Mouse (Mus musculus) left cerebral cortex, postnatal 14 days (tissue): ENCODE data around the gene Fyb2. TPM values are rescaled to one million over a fixed set of nuclear protein-coding genes. Genes with fewer than 3 reads are reported as not detected.
"Not testable (repeated sequence)": the region's sequence is repeated elsewhere in the genome, so short reads cannot be mapped to it uniquely, and the experiment has no call there.

Experiments used
- DNase-seq, 2 experiments: peaks; one replicate each; pipeline ENCODE4 v3.0.0; 2021 to 2022; ENCODE audit warnings: low spot score in 2 of 2, mixed read lengths in 1 of 2
- intact Hi-C: fragments of 180-260 bp; cut with DNase I; formaldehyde crosslinking; loops from one replicate; pipeline ENCODE4 v1.15.1; 2025
- total RNA-seq, 2 experiments: library from RNA; stranded (reverse); gene quantifications; 2 replicates each; pipeline ENCODE4 v1.2.3; 2021

Gene Fyb2
- total RNA-seq, 2 experiments from 2014 or later = 1.3 to 1.5 TPM

GRCm38 (mm10) chr4:104993140-104993874 is 80.1 kb downstream of the Fyb2 start:
- no peak for DNase-seq
- intact Hi-C loops = no loop called here

GRCm38 (mm10) chr4:104999702-105000101 is 86.4 kb downstream of the Fyb2 start:
- intact Hi-C loops = no loop called here
- DNase-seq = no peak

DNA sequence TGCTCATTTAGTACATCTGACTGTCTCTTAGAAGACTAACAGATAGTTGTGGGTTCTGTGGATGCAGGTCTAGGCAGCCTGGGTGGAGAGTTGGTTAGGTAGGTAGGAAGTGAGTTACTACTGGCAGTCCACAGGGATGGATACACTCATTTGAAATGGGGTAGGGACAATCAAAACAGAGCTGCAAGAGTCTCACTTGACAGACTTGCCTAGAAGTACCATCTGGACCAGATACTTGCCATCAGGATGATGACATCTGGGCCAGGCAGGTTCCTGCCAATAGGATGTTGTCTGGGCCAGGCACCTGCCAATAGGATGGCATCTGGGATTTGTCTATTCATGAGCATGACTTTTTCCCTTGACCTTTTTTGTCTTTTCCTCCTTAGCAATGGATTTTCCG is 88.5 kb downstream of the Fyb2 start:
- no peak for DNase-seq
- intact Hi-C loops = no loop called here

DNA sequence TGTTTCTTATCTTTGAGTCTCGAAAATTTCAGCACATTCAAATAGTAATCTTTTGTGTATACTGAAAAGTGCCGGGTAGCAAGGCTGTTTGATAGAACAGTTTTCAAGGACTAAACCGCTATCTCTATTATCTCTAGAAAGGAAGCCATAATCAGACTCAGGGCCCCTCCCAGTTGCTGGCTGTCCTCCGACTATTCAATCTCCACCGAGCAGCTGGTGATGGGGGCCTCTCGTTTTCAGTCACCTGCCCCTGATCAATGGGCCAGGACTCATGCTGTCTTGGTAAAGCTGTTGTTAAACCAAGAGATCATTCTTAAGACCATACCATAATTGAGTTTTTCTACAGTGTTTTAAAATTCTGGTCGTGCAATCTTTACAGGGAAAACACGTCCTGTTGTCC is 90.9 kb downstream of the Fyb2 start:
- intact Hi-C loops = no loop called here

GRCm38 (mm10) chr4:105004649-105005048 is 91.4 kb downstream of the Fyb2 start:
- intact Hi-C loops, DNase-seq: not testable (repeated sequence)

More for the DNA sequence above, 90.9 kb downstream of the Fyb2 start:
- no peak for DNase-seq

GRCm38 (mm10) chr4:105007360-105008018 is 94.2 kb downstream of the Fyb2 start:
- intact Hi-C loops = no loop called here
- no peak for DNase-seq

- intact Hi-C loops = no loop called here
- DNase-seq = no peak
Measured at GRCm38 (mm10) chr4:105013718-105014117, 100.5 kb downstream of the Fyb2 start.

GRCm38 (mm10) chr4:105015496-105015895 is 102.2 kb downstream of the Fyb2 start:
- intact Hi-C loops = no loop called here
- DNase-seq = no peak

DNA sequence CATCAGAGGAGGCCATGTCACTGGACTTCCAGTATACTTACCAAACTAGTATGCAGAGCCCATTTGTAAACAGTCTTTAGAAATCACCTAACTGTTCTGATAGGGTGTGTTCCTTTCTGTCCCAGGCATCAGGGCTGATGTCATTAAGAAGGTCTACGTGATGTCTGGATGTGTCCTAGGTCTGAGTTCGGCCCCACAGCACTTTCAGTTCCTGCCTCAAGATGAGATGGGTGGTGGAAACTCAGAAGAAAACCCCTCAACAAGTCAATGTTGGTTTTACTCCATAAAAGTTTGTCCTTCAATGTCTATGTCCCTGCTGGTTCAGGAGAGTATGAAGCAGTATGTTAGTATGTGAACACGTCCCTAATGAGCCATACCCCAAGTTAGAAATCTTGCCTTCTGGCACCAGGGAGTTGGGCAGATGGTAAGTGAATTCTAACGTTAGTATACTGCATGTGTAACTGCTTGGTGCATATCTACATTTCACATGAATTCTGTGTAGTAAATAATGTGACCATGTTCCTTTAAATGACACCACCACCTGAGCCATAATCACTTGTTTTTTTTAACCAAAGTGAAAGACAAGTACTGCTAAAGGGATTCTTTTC is 102.9 kb downstream of the Fyb2 start:
- intact Hi-C loops = no loop called here
- DNase-seq = no peak

DNA sequence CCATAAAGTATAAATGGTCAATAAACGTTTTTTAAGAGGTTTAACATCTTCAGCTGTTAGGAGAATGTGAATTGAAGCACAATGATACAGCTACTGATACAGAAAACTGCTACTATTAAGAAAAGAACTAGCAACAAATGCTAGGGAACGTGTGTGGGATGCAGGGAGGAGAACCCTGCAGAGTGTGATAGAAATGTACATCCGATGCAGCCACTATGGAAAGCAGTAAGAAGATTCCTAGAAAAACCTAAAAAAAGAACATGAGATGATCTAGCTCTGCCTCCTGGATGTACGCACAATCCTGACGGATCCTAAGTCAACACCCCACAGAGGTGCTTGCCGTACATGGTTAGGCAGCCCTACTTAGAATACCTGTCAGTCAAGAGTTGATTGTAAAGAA is 114.0 kb downstream of the Fyb2 start:
- intact Hi-C loops = no loop called here
- no peak for DNase-seq

GRCm38 (mm10) chr4:105031104-105031503 is 117.8 kb downstream of the Fyb2 start:
- intact Hi-C loops = loop anchor here (5.0 kb wide), 1 partner anchor 76 kb away; the partner anchor contains the start of gene Prkaa2
- no peak for DNase-seq

GRCm38 (mm10) chr4:105033153-105033552 is 119.9 kb downstream of the Fyb2 start:
- DNase-seq = no peak
- intact Hi-C loops = loop anchor here (2.0 to 5.0 kb wide), 2 partner anchors 74 to 1194 kb away; partner anchors contain the start of gene Prkaa2

- no peak for DNase-seq
- intact Hi-C loops = loop anchor here (5.0 kb wide), 1 partner anchor 73 kb away; the partner anchor contains the start of gene Prkaa2
Measured at GRCm38 (mm10) chr4:105034259-105034658, 121.0 kb downstream of the Fyb2 start.

- no peak for DNase-seq
- intact Hi-C loops = no loop called here
Measured at GRCm38 (mm10) chr4:105050041-105050440, 136.8 kb downstream of the Fyb2 start.

DNA sequence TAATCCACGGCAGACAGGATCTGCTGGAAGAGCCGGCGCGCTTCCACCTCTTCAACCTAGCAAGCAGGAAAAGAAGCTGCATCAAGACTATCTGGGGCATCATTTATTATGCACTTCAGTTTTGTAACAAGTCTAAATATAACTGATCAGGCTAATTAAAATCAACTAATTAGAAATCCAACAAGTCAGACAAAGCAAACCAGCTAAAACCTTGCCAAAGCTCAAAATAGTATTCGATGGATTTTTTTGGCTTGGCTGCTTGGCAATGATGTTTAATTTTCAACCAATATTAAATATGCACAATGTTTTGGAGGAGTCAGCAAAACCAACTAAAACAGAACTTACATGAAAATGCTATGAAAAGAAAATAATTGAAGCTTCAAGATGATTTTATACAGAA is 138.0 kb downstream of the Fyb2 start:
- no peak for DNase-seq
- intact Hi-C loops = no loop called here

Other genes starting within 250 kb of the Fyb2 start
- under 1 TPM in 1 of 2 experiments, not detected in 1; 0.34 TPM for gene C8b, start 147.1 kb upstream of the Fyb2 start, total RNA-seq
- not detected for gene Gm17662, start 56.1 kb upstream of the Fyb2 start, total RNA-seq
- under 1 TPM in 1 of 2 experiments, not detected in 1; 0.49 TPM for gene C8a, start 37.1 kb upstream of the Fyb2 start, total RNA-seq
- gene Prkaa2, start 196.4 kb downstream of the Fyb2 start, total RNA-seq = 10 to 100 TPM; 33.2 to 33.6 TPM
- gene Plpp3, start 243.9 kb downstream of the Fyb2 start, total RNA-seq = 100 to 1,000 TPM; 136 to 166 TPM